Mouse (Mus musculus) T-cell, adult 66 days (primary cell): ENCODE data around the gene Trpc4ap. TPM values are rescaled to one million over a fixed set of nuclear protein-coding genes. Genes with fewer than 3 reads are reported as not detected.

ENCODE experiments used
- total RNA-seq, 2 experiments: library from RNA; stranded (reverse); gene quantifications; 3 replicates in 1 of 2; 4 replicates in 1 of 2; pipeline ENCODE4 v1.2.4; 2023

Trpc4ap gene
- total RNA-seq = 100 to 1,000 TPM; 206 to 223 TPM

GRCm38 (mm10) chr2:155691723-155692493 lies at the start of gene Trpc4ap:
Trpc4ap (minus strand) TSS chr2:155692384.

GRCm38 (mm10) chr2:155735766-155736165 lies 43.6 kb upstream of the Trpc4ap start, which contains the start of gene Gm17581:
Gm17581 (minus strand) TSS chr2:155735866.

GRCm38 (mm10) chr2:155729158-155729645 lies 37.0 kb upstream of the Trpc4ap start, which contains the start of gene Edem2:
Edem2 (minus strand) TSS chr2:155729475.

GRCm38 (mm10) chr2:155610978-155611377 lies 81.2 kb downstream of the Trpc4ap start, which contains the start of gene Myh7b:
Myh7b (plus strand) TSS chr2:155611212.

GRCm38 (mm10) chr2:155592137-155592853 lies 99.9 kb downstream of the Trpc4ap start, which contains the start of gene Gss:
Gss (minus strand) TSS chr2:155592810.

Other genes starting within 250 kb of the Trpc4ap start
- gene Ncoa6, start 218.5 kb downstream of the Trpc4ap start, total RNA-seq = 10 to 100 TPM; 70.9 to 72.0 TPM
- gene Acss2, start 174.4 kb downstream of the Trpc4ap start, total RNA-seq = 10 to 100 TPM; 56.8 to 57.8 TPM
- gene Ggt7, start 174.1 kb downstream of the Trpc4ap start, total RNA-seq = 1 to 10 TPM; 2.2 to 3.0 TPM
- 10 to 100 TPM; 10.7 to 12.6 TPM for gene Gss, start 99.6 kb downstream of the Trpc4ap start, total RNA-seq
- not detected for gene Myh7b, start 81.2 kb downstream of the Trpc4ap start, total RNA-seq
- 10 to 100 TPM; 33.0 to 33.1 TPM for gene Edem2, start 37.1 kb upstream of the Trpc4ap start, total RNA-seq
- not detected for gene Gm17581, start 43.5 kb upstream of the Trpc4ap start, total RNA-seq
- under 1 TPM in 1 of 2 experiments, not detected in 1; 0.67 TPM for gene Procr, start 58.7 kb upstream of the Trpc4ap start, total RNA-seq
- gene Mmp24, start 83.0 kb upstream of the Trpc4ap start, total RNA-seq = not detected
- gene BC029722, start 127.0 kb upstream of the Trpc4ap start, total RNA-seq = 10 to 100 TPM; 24.3 to 24.6 TPM
- 100 to 1,000 TPM in 1 of 2 experiments, 10 to 100 TPM in 1; 98.6 to 120 TPM for gene Eif6, start 134.5 kb upstream of the Trpc4ap start, total RNA-seq
- under 1 TPM; 0.35 to 0.41 TPM for gene Fam83c, start 142.5 kb upstream of the Trpc4ap start, total RNA-seq
- 10 to 100 TPM; 38.5 to 53.1 TPM for gene Uqcc1, start 237.9 kb upstream of the Trpc4ap start, total RNA-seq
- not detected for gene Gm15557, start 248.3 kb upstream of the Trpc4ap start, total RNA-seq